Mouse (Mus musculus) heart, embryonic 15.5 days (tissue): ENCODE data around the gene Otop3. TPM values are rescaled to one million over a fixed set of nuclear protein-coding genes. Genes with fewer than 3 reads are reported as not detected.

Source experiments
- polyA plus RNA-seq: library from polyadenylated mRNA; unstranded; fragments of >200 nt; fragmentation: Nextera tagmentation; extraction: Ambion mirVana; gene quantifications from 2 replicates; pipeline ENCODE4 v1.2.1, GENCODE M21; 2015

Gene Otop3
- polyA plus RNA-seq, 1 experiment from 2014 or later: not detected

Other genes with a start within 250 kb of the Otop3 start
- 1.1 and 2.4 TPM in 2 replicates for gene Rab37, start 243.3 kb upstream of the Otop3 start, polyA plus RNA-seq
- 0.37 and 1.2 TPM in 2 replicates for gene Cd300lf, start 200.7 kb upstream of the Otop3 start, polyA plus RNA-seq
- 24.6 and 46.4 TPM in 2 replicates for gene Slc9a3r1, start 171.4 kb upstream of the Otop3 start, polyA plus RNA-seq
- gene Tmem104, start 147.2 kb upstream of the Otop3 start, polyA plus RNA-seq: 6.6 and 11.4 TPM in 2 replicates
- 16.2 and 20.8 TPM in 2 replicates for gene Nat9, start 146.9 kb upstream of the Otop3 start, polyA plus RNA-seq
- gene Grin2c, start 67.5 kb upstream of the Otop3 start, polyA plus RNA-seq: 0.10 and 0.16 TPM in 2 replicates
- 10.5 and 12.4 TPM in 2 replicates for gene Fdxr, start 57.7 kb upstream of the Otop3 start, polyA plus RNA-seq
- gene Fads6, start 37.1 kb upstream of the Otop3 start, polyA plus RNA-seq: 0.55 and 0.67 TPM in 2 replicates
- 0.08 TPM in 1 of 2 replicates, not detected in the other for gene Otop2, start 27.6 kb upstream of the Otop3 start, polyA plus RNA-seq
- 0.11 and 0.29 TPM in 2 replicates for gene Ush1g, start 12.7 kb upstream of the Otop3 start, polyA plus RNA-seq
- 7.6 and 11.2 TPM in 2 replicates for gene Hid1, start 33.0 kb downstream of the Otop3 start, polyA plus RNA-seq
- gene Cdr2l, start 47.2 kb downstream of the Otop3 start, polyA plus RNA-seq: 6.3 and 11.1 TPM in 2 replicates
- gene Mrpl58, start 69.0 kb downstream of the Otop3 start, polyA plus RNA-seq: 163 and 167 TPM in 2 replicates
- 1,570 and 2,168 TPM in 2 replicates for gene Atp5h, start 85.2 kb downstream of the Otop3 start, polyA plus RNA-seq
- 11.5 and 14.7 TPM in 2 replicates for gene Kctd2, start 85.4 kb downstream of the Otop3 start, polyA plus RNA-seq
- gene Trim80, start 105.8 kb downstream of the Otop3 start, polyA plus RNA-seq: 0.06 TPM in 1 of 2 replicates, not detected in the other
- gene Slc16a5, start 127.7 kb downstream of the Otop3 start, polyA plus RNA-seq: 0.57 and 5.0 TPM in 2 replicates
- 4.6 and 6.2 TPM in 2 replicates for gene Armc7, start 140.9 kb downstream of the Otop3 start, polyA plus RNA-seq
- 49.6 and 62.1 TPM in 2 replicates for gene Nt5c, start 157.1 kb downstream of the Otop3 start, polyA plus RNA-seq
- 480 and 515 TPM in 2 replicates for gene Jpt1, start 179.7 kb downstream of the Otop3 start, polyA plus RNA-seq
- 566 and 571 TPM in 2 replicates for gene Sumo2, start 201.5 kb downstream of the Otop3 start, polyA plus RNA-seq
- 80.8 and 105 TPM in 2 replicates for gene Nup85, start 229.7 kb downstream of the Otop3 start, polyA plus RNA-seq